Mouse (Mus musculus): ENCODE measurements at regions not wholly inside any gene's neighbourhood (a gene's known extent, or its start where the extent isn't known, plus 50 kb on each side); places are given as distances from the start of the nearest gene placed in this dataset.

DNA sequence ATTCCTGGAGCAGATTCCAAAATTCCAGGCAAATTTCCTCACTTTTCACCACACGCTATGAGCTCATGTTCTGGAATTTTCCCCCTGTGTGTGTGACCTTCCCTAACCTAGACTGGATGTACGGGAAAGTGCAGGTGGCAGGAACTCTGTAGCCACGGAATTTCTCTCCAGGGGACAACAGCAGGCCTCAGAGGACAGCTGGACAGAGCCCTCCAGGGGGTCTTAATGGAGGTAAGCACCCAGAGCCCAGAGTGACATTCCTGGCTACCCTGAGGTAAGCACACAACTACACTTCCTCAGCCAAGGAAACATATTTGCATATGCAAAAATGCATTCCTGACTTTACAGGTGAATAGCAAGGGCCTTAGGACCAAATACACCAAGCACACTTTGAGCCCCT lies 135.8 kb downstream of the Fam43a start:
- DNase-seq (ENCODE audit: low spot score in 2 of 2) = no peak

DNA sequence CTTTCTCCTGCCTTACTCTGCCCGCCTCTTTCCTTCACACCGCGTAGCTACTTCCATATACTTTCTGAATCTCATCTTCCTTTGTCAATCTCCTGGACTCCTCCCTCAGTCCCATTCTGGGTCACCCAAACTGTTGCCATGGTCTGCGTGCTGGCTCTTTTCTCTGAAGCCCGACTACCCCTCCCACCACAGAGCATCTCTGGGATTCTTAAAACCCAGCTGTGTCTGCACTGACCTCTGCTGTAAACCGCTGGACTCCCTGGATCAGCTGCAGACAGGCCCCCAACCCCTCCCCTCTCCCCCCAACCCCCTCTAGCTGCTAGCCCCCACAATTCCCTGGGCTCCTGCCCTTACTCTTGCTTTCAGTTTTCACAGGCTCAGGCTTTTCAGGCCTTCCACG lies 136.4 kb downstream of the Fam43a start:
- DNase-seq (ENCODE audit: low spot score in 2 of 2) = no peak

DNA sequence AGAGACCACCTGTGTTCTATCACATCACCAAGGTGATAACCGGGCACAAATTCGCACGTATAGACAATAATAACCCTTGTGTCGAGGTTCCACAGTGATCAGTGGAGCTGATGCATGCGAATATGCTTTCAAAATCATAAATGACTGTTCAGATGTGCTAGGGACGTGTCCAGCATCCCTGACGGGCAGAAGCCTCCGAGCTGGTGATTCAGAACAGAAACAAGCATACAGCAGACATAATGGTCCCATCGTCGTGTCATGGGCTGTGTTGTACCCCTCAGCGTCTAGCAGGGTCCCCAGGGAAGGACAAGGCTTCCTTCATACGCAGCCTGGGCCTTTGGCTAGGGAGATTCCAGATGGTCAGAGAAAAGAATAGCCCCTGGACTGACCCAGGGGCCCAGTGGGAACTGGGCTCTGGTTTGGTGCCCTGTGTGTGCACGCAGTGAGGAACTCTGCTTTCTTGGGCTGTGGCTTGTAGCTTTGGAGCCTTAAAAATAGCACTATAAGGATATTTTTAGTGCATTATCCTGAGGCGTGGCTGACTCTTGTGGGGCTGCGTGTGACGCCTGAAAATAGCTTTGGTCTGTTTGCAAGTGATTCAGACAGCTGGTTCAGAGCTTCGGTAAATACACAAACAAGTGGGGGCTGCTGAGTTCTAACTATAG lies 137.3 kb downstream of the Fam43a start:
- no peak for DNase-seq (ENCODE audit: low spot score in 2 of 2)

DNA sequence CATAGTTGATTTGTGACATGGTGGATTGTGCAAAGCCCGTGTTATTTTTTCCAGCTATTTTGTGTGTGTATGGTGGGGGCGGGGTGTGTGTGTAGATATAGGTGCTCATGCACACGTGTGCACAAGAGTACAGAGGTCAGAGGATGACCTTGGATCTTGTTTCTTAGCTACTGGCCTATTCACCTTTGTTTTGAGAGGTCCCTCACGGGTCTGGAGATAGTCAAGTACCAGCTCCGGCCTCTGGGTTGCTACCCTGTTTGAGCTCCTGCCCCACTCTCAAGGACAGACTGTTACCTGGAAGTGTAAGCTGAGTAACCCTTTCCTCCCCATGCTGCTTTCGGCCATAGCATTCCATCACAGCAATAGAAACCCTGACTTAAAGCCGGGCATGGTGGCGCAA lies 138.0 kb downstream of the Fam43a start:
- no peak for DNase-seq (ENCODE audit: low spot score in 2 of 2)

DNA sequence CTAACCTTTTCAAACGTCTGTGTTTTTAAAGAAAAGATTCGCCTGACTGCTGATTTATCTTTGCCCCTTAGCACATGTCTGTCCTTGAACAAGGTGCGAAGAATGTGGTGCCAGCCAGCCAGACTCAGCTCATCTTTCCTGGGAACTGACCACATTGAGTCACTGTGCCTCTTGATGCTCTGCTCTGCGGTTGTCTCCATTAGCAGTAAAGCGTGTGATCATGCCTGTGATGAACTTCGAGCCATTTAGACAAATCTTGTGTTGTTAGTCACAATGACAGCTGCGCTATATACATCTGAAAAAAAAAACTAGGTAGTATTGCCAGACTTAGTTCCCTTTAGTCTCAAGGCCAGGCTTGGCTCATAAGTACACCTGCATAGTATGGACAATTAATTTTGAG lies 140.1 kb downstream of the Fam43a start:
- DNase-seq (ENCODE audit: low spot score in 2 of 2) = no peak

DNA sequence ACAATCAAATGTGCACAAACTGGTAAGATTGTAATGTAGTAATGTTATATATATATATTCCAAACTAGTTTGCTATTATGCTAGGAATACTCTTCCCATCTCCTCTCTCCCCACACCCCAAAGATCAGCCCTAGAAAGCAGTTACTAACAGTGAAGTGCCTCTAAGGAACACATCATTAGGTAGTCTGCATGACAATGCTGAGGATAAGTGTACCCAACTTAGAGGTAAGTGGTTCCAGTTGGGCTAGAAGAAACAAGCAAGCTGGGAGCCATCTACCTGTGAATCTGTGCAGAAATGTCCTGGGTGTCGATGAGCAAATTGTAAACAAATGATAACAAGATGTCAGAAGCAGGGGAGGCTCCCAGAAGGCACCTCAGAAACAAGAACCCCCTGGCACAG lies 141.7 kb downstream of the Fam43a start:
- no peak for DNase-seq (ENCODE audit: low spot score in 2 of 2)

DNA sequence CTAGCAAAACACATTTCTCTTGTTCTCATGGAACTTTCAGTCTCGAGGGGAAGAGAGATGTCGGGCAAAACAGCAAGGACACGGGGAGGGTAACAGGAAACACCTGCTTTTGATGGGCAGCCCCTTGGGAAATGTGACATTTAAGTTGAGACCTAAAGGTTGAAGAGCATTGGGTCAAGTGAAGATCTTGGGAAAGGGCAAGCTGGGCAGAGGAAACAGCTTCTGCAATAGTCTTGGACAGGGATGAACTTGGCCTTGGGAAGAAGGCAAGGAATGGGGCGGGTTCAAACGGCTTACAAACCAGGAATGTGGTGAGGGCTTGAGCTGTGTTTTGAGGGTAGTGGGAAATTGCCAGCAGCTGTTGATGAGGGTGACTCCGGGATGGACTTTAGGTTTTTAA lies 143.0 kb downstream of the Fam43a start:
- DNase-seq (ENCODE audit: low spot score in 2 of 2) = no peak

DNA sequence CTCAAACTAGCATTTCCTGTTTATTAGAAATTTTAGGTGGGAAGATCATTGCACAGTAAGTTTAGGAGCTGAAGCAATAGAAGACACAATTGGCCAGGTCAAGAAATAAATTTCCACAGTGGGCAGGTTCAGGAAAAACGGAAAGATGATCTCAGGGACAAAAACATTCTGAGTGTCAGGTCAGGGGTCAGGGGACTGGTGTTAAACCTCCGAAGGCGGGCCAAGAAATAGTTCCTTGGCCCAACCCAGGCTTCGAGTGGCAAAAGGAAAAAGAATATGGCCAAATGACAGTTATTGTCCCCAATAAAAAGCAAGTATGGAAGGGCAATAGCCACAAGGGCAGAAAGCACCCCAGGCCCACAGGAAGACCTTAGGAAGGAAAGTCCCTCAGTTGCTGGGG lies 144.0 kb downstream of the Fam43a start:
- DNase-seq (ENCODE audit: low spot score in 2 of 2) = no peak

DNA sequence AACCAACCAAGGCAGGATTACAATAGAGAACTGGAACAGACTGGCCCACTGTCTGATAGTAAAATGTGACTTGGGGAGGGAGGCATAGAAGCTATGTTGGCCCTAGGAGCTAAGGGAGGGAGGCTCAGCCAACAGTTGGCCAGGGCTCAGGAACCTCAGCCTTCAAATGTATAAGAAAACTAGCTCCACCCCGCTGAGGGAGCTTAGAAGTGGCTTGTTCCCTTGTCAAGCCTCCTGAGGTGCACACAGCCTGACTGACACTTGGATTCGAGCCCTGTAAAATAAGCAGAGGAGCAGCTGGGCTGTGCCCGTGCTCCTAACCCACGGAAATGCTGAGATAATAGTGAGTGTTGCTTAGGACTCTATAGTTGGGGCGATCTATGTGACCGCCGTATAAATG lies 144.7 kb downstream of the Fam43a start:
- no peak for DNase-seq (ENCODE audit: low spot score in 2 of 2)

DNA sequence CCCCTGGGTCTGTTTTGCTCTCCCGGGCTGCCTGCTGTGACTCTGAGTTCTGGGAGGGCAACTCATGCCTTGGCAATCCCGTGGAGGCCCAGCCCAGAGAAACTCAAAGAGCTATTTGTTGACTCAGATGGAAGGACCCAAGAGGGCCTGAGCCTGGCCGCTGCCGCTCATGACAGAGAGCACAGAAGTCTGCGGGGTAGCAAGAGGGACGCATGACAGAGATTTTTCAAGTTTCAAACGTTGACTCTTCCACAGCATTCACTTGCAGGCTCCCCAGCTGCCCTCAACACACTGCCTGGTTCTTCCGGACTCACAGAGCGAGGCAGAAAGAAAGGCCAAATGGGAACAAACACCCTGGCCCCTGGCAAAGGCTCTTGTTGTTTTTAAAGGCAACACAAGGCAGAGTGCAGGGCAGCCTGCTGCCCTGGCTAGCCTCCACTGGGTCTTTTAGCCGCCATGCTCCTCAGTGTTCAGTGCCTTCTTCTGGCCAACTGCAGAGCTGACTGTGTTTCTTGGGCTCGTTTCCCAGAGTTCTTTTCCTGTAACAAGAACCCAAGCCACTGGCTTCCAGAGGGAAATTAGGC lies 146.2 kb downstream of the Fam43a start:
- DNase-seq (ENCODE audit: low spot score in 2 of 2) = no peak

DNA sequence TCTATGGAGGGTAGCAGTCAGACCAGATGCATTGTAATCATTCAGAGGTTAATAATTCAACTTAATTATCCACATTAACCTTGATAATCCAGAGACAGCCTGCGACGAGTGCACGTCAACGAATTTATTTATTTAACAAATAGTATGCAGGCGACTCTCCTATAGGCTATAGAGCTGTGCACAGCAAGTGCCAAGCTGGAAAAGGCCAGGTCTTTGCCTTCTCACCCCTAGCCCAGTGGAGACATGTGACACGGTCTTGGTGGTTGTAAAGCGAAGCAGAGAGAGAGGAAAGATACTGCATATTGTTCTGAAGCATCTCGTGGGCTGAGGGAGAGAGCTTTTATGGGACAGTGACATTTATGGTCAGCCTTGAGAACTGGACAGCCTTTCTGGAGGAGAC lies 146.7 kb downstream of the Fam43a start:
- DNase-seq (ENCODE audit: low spot score in 2 of 2) = no peak

DNA sequence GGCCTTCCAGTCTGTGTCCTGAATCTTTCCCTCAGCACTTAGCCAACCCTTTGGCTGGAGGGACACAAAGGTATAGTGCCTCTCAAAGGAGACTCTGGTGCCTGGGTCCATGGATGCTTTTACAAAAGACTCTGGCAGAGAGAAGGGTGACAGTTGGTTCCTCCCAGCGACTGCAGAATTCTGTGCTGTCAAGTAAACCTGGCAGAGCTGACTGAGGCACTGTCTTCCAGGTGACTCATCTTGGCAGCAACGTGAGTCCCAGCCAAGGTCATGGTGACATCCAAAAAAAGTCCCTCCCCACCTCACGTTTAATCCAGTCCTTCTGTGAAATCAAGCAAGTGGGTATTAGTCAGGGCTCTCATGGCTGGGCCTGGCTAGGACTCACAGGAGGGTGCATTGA lies 150.3 kb downstream of the Fam43a start:
- DNase-seq (ENCODE audit: low spot score in 2 of 2) = no peak

DNA sequence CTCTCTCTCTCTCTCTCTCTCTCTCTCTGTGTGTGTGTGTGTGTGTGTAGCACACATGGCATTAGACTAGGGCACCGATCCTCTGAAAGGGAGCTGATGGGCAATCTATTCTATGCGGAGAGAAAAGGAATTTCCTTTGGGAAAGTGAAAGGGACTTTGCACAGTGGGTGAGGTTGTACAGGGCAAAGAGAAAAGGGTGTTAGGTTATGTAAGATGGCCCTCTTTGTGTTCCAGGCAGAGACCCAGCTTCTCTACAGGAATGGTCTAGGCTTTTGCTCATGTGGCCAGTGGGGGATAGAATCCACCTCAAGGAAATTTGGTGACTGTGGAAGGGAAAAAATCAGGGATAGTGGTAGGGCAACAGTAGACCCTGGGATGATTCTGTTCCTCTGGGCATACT lies 156.2 kb downstream of the Fam43a start:
- no peak for DNase-seq (ENCODE audit: low spot score in 2 of 2)

DNA sequence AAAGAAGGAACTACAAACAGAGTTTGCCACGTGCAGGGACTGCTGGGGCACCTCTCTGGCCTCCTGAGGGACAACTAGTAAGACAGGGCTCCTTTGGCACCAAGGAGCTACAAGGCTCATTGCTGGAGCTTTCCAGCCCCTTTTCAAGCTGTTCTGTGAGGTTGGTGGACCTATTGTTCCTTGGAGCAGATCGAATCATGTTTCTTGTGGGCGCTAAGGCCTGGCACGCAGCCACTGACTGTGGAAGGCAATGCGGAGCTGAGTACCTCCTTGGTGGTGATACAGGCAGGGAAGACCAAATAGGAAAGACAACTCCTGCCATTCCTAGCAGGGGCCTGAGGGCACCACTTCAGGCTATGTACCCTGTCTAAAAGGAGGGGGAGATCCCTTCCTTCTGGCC lies 157.2 kb downstream of the Fam43a start:
- DNase-seq (ENCODE audit: low spot score in 2 of 2) = no peak

DNA sequence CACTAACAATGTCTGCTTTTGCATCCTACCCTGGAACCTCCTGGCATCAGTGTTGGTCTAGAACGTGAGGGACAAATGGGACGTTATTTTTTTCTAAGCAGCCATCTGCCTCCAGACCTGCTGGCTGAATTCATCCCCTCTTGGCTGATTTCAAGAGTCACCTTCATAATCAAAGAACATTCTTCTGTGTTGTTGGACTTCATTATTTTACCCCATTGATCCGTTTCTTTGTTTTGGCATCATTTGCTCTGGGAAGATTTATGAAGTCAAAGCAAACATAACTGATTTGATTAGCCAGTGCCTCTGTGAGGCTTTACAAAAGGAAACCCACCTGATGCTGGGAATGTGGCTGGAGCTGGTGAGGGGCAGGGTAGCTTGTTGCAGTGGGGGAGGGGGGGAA lies 158.0 kb downstream of the Fam43a start:
- DNase-seq (ENCODE audit: low spot score in 2 of 2) = no peak

DNA sequence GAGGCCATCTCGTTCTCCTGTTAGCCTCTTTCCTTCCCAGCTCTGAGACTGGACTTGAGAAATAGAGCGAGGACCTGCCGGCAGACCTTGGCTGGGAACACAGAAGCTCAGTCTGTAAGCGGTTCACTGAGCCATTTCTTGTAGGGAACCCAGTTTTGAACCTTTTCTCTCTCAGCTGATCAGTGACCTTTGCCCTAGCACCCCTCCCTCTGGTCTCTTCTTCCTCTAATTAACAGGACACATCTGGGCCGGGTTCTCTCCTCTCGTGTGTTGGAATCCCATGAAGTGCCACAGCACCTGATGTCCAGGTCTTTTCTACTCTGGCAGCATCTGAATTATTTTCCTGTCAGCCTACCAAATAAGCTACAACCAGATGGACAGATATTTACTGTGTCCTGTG lies 158.5 kb downstream of the Fam43a start:
- no peak for DNase-seq (ENCODE audit: low spot score in 2 of 2)

DNA sequence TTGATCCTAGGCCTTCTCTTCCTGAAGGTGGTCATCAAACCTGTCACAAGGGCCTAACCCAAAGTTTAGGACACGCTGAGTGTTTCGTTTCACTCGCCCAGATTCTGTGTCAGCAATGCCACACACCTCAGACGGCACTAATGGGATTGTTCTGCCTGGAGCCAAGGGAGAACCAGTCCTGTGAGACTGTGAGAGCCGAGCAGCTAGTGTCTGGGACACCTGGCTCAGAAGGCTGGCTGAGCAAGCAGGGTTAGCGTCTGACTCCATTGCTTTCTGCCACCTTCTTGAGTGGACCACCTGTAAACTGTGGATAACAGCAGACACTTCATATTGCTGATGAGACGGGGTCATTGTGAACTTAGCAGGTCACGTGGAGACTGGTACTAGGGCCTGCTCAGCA lies 160.0 kb downstream of the Fam43a start:
- DNase-seq (ENCODE audit: low spot score in 2 of 2) = no peak

DNA sequence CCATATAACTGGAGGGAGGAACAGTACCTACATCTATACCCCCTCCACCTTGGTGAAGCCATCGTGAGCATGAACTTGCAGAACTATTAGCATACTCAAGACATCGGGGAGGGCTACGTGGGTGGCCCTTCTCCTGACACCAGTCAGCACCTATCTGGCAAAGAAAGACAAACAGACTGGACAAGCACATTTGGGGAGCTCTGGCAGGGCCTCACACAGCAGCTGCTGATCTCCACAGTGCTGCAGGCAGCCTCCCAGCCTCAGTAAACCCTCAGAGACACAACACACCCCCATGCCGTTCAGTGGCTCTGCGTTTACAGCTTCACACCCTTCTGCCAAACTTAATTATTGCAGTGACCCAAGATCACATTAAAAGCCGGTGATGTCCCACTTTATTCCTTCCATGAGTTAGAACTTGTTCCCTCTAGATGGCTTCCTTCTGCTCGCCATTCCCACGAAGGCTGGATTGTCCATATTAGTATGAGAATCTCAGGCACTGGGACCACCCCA lies 161.7 kb downstream of the Fam43a start:
- DNase-seq (ENCODE audit: low spot score in 2 of 2) = no peak

DNA sequence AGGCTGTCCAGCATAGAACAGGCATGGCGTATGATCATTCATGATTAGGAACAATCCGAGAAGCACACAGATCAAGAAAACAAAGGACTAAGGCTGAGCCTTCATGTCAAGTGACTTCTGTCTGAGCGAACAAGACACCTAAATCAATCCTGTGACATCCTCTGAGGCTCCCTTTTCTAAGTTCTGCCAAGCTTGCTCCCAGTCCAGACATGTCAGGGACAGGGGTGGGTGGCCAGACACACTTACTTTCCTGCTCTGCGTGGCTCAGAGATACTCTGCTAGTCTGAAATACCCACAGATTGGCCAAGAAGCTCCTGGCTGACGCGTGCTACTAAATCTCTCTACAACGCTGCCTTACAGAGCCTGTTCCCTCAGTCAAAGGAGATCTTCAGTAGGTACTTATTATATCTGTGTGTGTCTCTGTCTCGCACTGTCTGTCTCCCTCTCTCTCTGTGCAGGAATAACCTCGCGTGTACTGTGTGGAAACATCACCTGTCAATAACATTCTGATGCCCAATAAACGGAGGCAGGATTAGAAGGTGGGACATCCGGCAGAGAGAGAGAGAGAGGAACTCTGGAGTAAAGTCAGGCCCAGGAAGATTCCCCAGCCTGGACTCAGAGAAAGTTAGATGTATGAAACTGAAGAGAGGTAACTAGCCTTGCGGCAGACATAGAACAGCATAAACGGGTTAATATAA lies 163.5 kb downstream of the Fam43a start:
- no peak for DNase-seq (ENCODE audit: low spot score in 2 of 2)

DNA sequence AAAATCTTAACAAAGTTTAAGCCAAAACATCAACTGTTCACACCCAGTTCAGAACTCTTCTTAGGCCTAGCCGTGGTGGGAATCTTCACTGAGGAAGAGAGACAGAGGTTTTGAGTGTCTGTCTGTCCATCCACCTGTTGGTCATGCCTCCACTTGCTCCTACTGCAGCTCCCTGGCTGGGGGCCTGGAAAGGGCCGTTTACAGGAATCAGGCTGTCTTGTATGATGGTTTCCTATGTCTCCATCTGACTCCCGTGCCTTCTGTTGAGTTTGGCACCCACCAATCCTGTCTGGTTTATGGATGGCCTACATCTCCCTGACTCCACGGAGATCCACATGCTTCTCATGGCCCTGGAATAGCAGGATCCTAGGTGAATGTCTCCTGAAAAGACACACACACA lies 166.1 kb downstream of the Fam43a start:
- DNase-seq (ENCODE audit: low spot score in 2 of 2) = no peak

DNA sequence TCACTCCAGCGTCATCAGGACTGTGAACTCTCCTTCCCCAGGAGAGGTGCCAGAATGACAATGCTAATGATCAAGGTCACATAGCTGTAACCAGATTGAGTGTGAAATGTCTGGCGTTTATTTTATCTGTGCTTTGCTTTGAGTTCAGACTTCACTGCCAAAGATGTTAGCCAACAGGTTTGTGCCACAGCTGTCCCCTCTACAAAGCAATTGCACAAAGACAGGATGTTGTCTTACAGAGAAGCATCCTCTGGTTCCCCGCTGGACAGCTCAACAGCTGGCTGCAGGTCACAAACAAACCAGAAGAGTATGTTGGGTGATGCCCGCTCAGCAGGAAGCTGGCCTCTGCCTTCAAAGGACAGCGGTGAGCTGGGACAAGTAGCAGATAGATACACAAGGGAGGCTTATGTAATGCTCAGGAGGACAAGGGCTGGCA lies 169.5 kb downstream of the Fam43a start:
- no peak for DNase-seq (ENCODE audit: low spot score in 2 of 2)

DNA sequence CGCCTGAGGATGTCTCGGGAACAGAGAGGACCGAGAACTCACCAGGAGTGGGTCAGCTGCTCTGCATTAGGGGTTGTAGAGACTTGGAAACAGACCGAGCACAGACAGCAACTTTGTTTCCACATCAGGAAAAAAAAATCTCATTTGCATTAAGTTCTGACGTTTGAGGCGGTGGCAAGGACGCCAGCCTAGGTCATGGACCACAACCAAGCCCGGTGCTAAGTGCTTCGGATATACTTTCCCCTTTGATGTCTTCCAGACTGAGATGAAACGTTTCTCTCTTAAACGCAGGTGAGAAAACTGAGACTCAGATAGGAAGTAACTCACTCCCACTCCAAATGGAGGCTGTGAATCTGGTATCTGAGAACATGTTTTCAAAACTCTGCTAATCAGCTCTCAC lies 169.9 kb downstream of the Fam43a start:
- DNase-seq (ENCODE audit: low spot score in 2 of 2) = no peak

DNA sequence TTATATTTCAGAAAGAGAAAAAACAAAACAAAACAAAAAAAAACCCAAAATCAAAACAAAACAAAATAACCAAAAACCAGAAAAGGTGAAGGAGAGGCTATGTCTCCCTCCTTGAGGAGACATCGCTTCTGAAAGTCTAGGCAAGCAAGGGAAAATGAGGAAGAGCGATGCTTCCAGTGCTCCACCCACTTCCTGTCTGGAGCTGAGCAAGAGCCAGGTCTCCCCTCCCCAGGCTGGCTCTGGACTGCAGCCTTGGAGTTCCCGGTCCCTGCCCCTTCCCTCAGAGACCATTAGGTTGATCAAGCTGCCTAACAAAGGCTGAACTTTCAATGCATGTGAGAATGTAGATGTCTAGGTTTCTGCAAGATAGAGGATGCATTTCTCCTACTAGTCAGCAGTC lies 173.3 kb downstream of the Fam43a start:
- DNase-seq (ENCODE audit: low spot score in 2 of 2) = no peak

Data from adrenal gland, postnatal 4 days (tissue).